Mouse (Mus musculus): ENCODE measurements around the gene Tef. TPM values are rescaled to one million over a fixed set of nuclear protein-coding genes. Genes with fewer than 3 reads are reported as not detected.
A peak's percentile ranks its signal among the peaks of the same experiment; 100 is the strongest.

Tef gene
- 6.2 and 8.1 TPM in 2 replicates for polyA plus RNA-seq (2015; fragmentation: Nextera tagmentation; extraction: Ambion mirVana)

- 12% methylated on average over 19 of the region's 19 CpGs for WGBS (ENCODE audit: insufficient replicate concordance)
Observed at GRCm38 (mm10) chr15:81802001-81802890, at the start of gene Tef. Gene Tef (plus strand): TSS chr15:81802421.

GRCm38 (mm10) chr15:81753669-81754068, 48.6 kb upstream of the Tef start:
- ATAC-seq (ENCODE audit: insufficient read depth) = peak; percentile 58
- no peak overlapping the region for H3K4me2 ChIP-seq
- no peaks in the 10 kb centered on the region for H3K27me3 ChIP-seq
- no peak overlapping the region for H3K27ac ChIP-seq (replicated peaks)
- peaks cover 23% of the 10 kb centered on the region; the same call in 1 of the 2 replicates for H3K4me1 ChIP-seq (replicated peaks)
- no peak overlapping the region for H3K9ac ChIP-seq
- no peaks in the 10 kb centered on the region for H3K9me3 ChIP-seq (replicated peaks)
- WGBS (ENCODE audit: insufficient replicate concordance) = 59% methylated on average over 9 of the region's 9 CpGs
- no peak overlapping the region for H3K4me3 ChIP-seq (replicated peaks)
- 0 out of 2 replicates have a peak, but pooled peaks cover 5% of the 10 kb centered on the region for H3K36me3 ChIP-seq (replicated peaks)

More at GRCm38 (mm10) chr15:81802001-81802890, at the start of gene Tef:
- Histone ChIP-seq H3K36me3 (replicated peaks) (no peaks in the 10 kb centered on the region), H3K4me3 (replicated peaks) (peak within 1 kb of the TSS; percentile 48), H3K27ac (replicated peaks) (peak within 1 kb of the TSS; percentile 65), H3K27me3 (no peaks in the 10 kb centered on the region), H3K4me1 (replicated peaks) (peaks cover 35% of the 10 kb centered on the region), H3K9me3 (replicated peaks) (no peaks in the 10 kb centered on the region), H3K4me2 (peak within 1 kb of the TSS; percentile 80), H3K9ac (peak within 1 kb of the TSS; percentile 37)
- ATAC-seq (ENCODE audit: insufficient read depth) = peak; percentile 88

- no peak for ATAC-seq (ENCODE audit: insufficient read depth)
- H3K27me3 ChIP-seq = no peaks in the 10 kb centered on the region
- H3K27ac ChIP-seq (replicated peaks) = no peak overlapping the region
- H3K4me1 ChIP-seq (replicated peaks) = peaks cover 25% of the 10 kb centered on the region
- 79% methylated on average over 5 of the region's 5 CpGs for WGBS (ENCODE audit: insufficient replicate concordance)
- 0 out of 2 replicates have a peak, but pooled peaks cover 9% of the 10 kb centered on the region for H3K36me3 ChIP-seq (replicated peaks)
- no peak overlapping the region for H3K4me3 ChIP-seq (replicated peaks)
- no peak overlapping the region for H3K9ac ChIP-seq
- H3K4me2 ChIP-seq = no peak overlapping the region
- H3K9me3 ChIP-seq (replicated peaks) = 0 out of 2 replicates have a peak, but pooled peaks cover 4% of the 10 kb centered on the region
Observed at GRCm38 (mm10) chr15:81758701-81759100, 43.5 kb upstream of the Tef start.

GRCm38 (mm10) chr15:81759542-81759941, 42.7 kb upstream of the Tef start:
- no peaks in the 10 kb centered on the region for H3K27me3 ChIP-seq
- no peak overlapping the region for H3K9ac ChIP-seq
- H3K27ac ChIP-seq (replicated peaks) = peak overlapping the region; percentile 48
- H3K4me1 ChIP-seq (replicated peaks) = peaks cover 29% of the 10 kb centered on the region
- peak; percentile 71 for ATAC-seq (ENCODE audit: insufficient read depth)
- 0 out of 2 replicates have a peak, but pooled peaks cover 9% of the 10 kb centered on the region for H3K36me3 ChIP-seq (replicated peaks)
- H3K4me3 ChIP-seq (replicated peaks) = no peak overlapping the region
- no peak overlapping the region for H3K4me2 ChIP-seq
- 0 out of 2 replicates have a peak, but pooled peaks cover 4% of the 10 kb centered on the region for H3K9me3 ChIP-seq (replicated peaks)
- 38% methylated on average over 3 of the region's 3 CpGs for WGBS (ENCODE audit: insufficient replicate concordance)

DNA sequence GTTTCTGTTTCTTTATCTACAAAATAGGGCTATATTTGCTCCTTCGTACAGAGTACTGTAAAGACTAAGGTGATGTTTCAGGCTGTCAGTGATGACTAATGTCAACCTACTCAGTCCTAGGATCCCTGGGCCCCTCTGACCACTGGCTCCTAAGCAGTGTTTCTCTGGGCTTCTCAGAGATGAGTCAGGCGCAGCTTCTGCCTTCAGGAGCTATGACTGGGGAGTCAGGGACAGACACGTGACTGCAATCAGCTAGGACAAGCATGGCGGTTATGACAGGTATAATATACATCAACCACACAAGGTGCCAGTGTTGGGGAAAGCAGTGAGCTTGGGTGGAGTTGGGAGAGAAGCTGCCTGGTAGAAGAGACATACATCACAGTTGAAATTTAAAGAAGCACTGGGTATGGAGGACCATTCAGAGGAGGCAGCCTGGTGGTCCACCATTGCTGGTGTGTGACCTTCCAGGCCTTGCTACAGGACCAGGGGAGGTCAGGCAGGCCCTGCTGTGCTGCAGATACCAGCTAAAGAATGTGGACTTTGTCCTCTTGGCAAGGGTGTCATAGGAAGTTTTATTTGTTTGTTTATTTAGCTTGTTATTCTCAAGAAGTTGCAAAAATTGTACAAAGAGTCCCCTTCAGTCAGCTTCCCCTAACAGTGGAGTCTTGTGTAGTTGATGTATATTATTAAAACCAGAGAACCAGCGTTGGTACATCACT, 41.7 kb upstream of the Tef start:
- peaks cover 38% of the 10 kb centered on the region for H3K4me1 ChIP-seq (replicated peaks)
- 0 out of 2 replicates have a peak, but pooled peaks cover 9% of the 10 kb centered on the region for H3K36me3 ChIP-seq (replicated peaks)
- no peak overlapping the region for H3K4me2 ChIP-seq
- H3K9me3 ChIP-seq (replicated peaks) = 0 out of 2 replicates have a peak, but pooled peaks cover 4% of the 10 kb centered on the region
- WGBS (ENCODE audit: insufficient replicate concordance) = 68% methylated on average over 5 of the region's 5 CpGs
- 0 out of 2 replicates have a peak overlapping the region, but pooled peaks have one; percentile 3 for H3K27ac ChIP-seq (replicated peaks)
- H3K4me3 ChIP-seq (replicated peaks) = no peak overlapping the region
- H3K9ac ChIP-seq = no peak overlapping the region
- no peak for ATAC-seq (ENCODE audit: insufficient read depth)
- H3K27me3 ChIP-seq = no peaks in the 10 kb centered on the region

DNA sequence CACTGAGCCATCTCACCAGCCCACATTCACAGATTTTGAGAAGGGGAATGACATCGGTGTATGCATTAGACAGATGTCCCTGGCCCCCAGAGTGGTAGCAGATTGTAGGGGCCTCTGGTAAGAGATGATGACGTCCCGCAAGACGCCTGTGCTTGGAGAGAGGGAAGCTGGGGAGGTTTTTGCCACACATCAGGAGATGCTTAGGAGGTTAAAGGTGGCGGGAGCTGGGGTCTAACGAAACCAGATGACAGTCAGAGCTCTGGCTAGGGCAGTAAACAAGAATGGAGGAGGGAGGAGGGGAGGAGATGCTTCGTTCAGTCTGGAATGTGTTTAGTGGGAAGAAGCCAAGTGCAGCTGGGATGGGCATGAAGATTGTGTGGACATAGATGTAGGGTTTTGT, 40.8 kb upstream of the Tef start:
- Histone ChIP-seq H3K36me3 (replicated peaks) (0 out of 2 replicates have a peak, but pooled peaks cover 3% of the 10 kb centered on the region), H3K27me3 (no peaks in the 10 kb centered on the region), H3K4me1 (replicated peaks) (peaks cover 46% of the 10 kb centered on the region), H3K9me3 (replicated peaks) (0 out of 2 replicates have a peak, but pooled peaks cover 4% of the 10 kb centered on the region), H3K27ac (replicated peaks) (no peak overlapping the region), H3K4me2 (no peak overlapping the region), H3K4me3 (replicated peaks) (no peak overlapping the region), H3K9ac (no peak overlapping the region)
- 81% methylated on average over 7 of the region's 7 CpGs for WGBS (ENCODE audit: insufficient replicate concordance)
- ATAC-seq (ENCODE audit: insufficient read depth) = no peak

GRCm38 (mm10) chr15:81761959-81762358, 40.3 kb upstream of the Tef start:
- Histone ChIP-seq H3K4me2 (no peak overlapping the region), H3K9ac (no peak overlapping the region), H3K27ac (replicated peaks) (no peak overlapping the region), H3K4me1 (replicated peaks) (peaks cover 48% of the 10 kb centered on the region), H3K27me3 (no peaks in the 10 kb centered on the region), H3K36me3 (replicated peaks) (0 out of 2 replicates have a peak, but pooled peaks cover 3% of the 10 kb centered on the region), H3K4me3 (replicated peaks) (no peak overlapping the region), H3K9me3 (replicated peaks) (0 out of 2 replicates have a peak, but pooled peaks cover 4% of the 10 kb centered on the region)
- no peak for ATAC-seq (ENCODE audit: insufficient read depth)
- WGBS (ENCODE audit: insufficient replicate concordance) = 73% methylated on average over 3 of the region's 3 CpGs

DNA sequence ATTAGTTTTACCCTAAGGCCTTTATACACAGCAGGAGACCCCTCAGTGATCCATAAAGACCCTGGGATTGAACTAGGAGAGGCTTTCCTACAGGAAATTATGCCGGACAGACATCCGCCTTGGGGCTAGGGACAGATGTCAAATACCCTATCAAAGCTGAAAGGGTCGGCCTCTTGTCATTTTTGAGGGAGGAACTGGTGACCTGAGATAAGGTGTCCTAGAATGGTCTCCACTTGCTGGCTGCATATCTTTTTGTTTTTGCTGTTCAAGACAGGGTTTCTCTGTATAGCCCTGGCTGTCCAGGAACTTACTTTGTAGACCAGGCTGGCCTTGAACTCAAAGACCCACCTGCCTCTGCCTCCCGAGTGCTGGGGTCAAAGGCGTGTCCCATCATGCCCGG, 37.6 kb upstream of the Tef start:
- Histone ChIP-seq H3K9ac (no peak overlapping the region), H3K4me3 (replicated peaks) (no peak overlapping the region), H3K27me3 (no peaks in the 10 kb centered on the region), H3K9me3 (replicated peaks) (0 out of 2 replicates have a peak, but pooled peaks cover 4% of the 10 kb centered on the region), H3K36me3 (replicated peaks) (0 out of 2 replicates have a peak, but pooled peaks cover 3% of the 10 kb centered on the region), H3K27ac (replicated peaks) (peak overlapping the region; percentile 41; the same call in 1 of the 2 replicates), H3K4me1 (replicated peaks) (peaks cover 44% of the 10 kb centered on the region), H3K4me2 (peak overlapping the region; percentile 21; the same call in 1 of the 2 replicates)
- WGBS (ENCODE audit: insufficient replicate concordance) = 32% methylated on average over 6 of the region's 6 CpGs
- ATAC-seq (ENCODE audit: insufficient read depth) = peak; percentile 62

GRCm38 (mm10) chr15:81765651-81766050, 36.6 kb upstream of the Tef start:
- H3K27me3 ChIP-seq = no peaks in the 10 kb centered on the region
- WGBS (ENCODE audit: insufficient replicate concordance) = 39% methylated on average over 9 of the region's 9 CpGs
- H3K4me1 ChIP-seq (replicated peaks) = peaks cover 34% of the 10 kb centered on the region
- no peak overlapping the region for H3K9ac ChIP-seq
- H3K27ac ChIP-seq (replicated peaks) = no peak overlapping the region
- 0 out of 2 replicates have a peak, but pooled peaks cover 8% of the 10 kb centered on the region for H3K36me3 ChIP-seq (replicated peaks)
- ATAC-seq (ENCODE audit: insufficient read depth) = no peak
- no peak overlapping the region for H3K4me3 ChIP-seq (replicated peaks)
- no peak overlapping the region for H3K4me2 ChIP-seq
- H3K9me3 ChIP-seq (replicated peaks) = 0 out of 2 replicates have a peak, but pooled peaks cover 4% of the 10 kb centered on the region

GRCm38 (mm10) chr15:81766439-81766838, 35.8 kb upstream of the Tef start:
- Histone ChIP-seq H3K4me3 (replicated peaks) (no peak overlapping the region), H3K27me3 (no peaks in the 10 kb centered on the region), H3K9me3 (replicated peaks) (0 out of 2 replicates have a peak, but pooled peaks cover 4% of the 10 kb centered on the region), H3K27ac (replicated peaks) (no peak overlapping the region), H3K36me3 (replicated peaks) (0 out of 2 replicates have a peak, but pooled peaks cover 8% of the 10 kb centered on the region), H3K4me2 (no peak overlapping the region), H3K4me1 (replicated peaks) (peaks cover 33% of the 10 kb centered on the region), H3K9ac (0 out of 2 replicates have a peak overlapping the region, but pooled peaks have one; percentile 4)
- ATAC-seq (ENCODE audit: insufficient read depth) = no peak
- 81% methylated on average over 5 of the region's 5 CpGs for WGBS (ENCODE audit: insufficient replicate concordance)

All from liver, embryonic 15.5 days (tissue).